Mouse (Mus musculus): ENCODE results near the gene Pgs1.

GRCm38 (mm10) chr11:117966506-117967100, 19.5 kb upstream of the Pgs1 start:
- TF ChIP-seq CTCF (IDR thresholded peaks at IDR 0.05; ENCODE audit: low read depth) (no peak), EP300 (IDR thresholded peaks at IDR 0.05; ENCODE audit: low read depth) (no peak)
